Mouse (Mus musculus) B cell, adult 2 months (primary cell): ENCODE results near the gene Ifna7.
"Not testable (repeated sequence)": the region's sequence is repeated elsewhere in the genome, so short reads cannot be mapped to it uniquely, and the experiment has no call there.

Experiments
- DNase-seq, 2 experiments: peaks; one replicate each; pipeline ENCODE4 v3.0.0; 2022

Gene Ifna7

GRCm38 (mm10) chr4:88815928-88816327 is at the start of gene Ifna7:
Gene Ifna7, plus strand, starts transcription at chr4:88816228.
- DNase-seq = no peak

DNA sequence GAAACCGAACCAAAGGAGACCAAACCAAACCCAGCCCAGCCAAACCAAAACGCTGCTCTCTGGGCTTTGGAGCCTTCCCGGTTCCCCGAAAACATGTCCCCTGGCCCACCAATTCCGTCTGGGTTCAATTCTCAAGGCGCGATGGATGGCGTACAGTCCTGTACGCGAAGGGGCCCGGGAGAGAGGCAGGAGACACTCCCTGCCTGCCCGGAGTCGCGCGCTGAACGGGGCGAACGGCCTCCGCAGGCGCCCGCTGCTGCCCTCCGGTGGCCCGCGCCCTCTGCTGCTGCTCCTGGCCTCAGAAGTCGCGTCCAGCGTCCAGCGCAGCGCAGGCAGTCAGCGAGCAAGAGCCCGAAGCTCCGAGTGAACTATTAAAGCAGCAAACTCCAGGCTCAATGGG is 42.5 kb upstream of the Ifna7 start, which contains the start of gene Gm13290:
TSS of gene Gm13290 (plus strand) at position 301 of the 400 bp plus-strand sequence.
- not testable (repeated sequence) for DNase-seq

- DNase-seq = not testable (repeated sequence)
Measured at GRCm38 (mm10) chr4:88776622-88777021, 39.4 kb upstream of the Ifna7 start, which contains the start of gene Gm13289. Gene Gm13289, plus strand, starts transcription at chr4:88776922.

DNA sequence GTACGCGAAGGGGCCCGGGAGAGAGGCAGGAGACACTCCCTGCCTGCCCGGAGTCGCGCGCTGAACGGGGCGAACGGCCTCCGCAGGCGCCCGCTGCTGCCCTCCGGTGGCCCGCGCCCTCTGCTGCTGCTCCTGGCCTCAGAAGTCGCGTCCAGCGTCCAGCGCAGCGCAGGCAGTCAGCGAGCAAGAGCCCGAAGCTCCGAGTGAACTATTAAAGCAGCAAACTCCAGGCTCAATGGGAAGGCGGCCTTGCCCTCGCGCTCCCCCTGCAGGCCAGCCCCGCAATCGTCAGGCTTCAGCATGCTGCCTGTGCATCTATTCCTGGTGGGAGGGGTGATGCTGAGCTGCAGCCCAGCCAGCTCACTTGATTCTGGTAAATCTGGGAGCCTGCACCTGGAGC is 36.5 kb upstream of the Ifna7 start, which contains the start of gene Gm13272:
TSS of gene Gm13272 (plus strand) at position 301 of the 400 bp plus-strand sequence.
- not testable (repeated sequence) for DNase-seq

DNA sequence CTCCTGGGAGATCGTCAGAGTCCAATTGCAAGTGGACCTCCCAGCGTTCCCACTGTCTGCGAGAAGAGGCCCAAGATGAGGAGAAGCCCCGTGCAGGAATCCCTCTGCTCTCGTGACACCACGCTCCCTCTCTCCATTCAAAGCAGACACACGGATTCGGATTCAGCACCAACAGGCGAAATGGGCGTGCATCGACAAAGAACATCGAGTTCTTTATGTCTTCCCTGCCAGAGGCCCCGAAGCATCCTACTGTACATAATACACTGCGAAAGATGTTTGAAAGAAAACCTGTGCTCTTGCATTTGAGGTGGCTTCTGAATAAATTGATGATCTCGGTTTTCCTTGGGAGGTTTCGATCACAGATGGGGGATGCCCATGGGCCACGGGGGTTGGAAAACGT is 35.7 kb upstream of the Ifna7 start:
- DNase-seq = peak in 1 of 2 experiments; percentile 26

DNA sequence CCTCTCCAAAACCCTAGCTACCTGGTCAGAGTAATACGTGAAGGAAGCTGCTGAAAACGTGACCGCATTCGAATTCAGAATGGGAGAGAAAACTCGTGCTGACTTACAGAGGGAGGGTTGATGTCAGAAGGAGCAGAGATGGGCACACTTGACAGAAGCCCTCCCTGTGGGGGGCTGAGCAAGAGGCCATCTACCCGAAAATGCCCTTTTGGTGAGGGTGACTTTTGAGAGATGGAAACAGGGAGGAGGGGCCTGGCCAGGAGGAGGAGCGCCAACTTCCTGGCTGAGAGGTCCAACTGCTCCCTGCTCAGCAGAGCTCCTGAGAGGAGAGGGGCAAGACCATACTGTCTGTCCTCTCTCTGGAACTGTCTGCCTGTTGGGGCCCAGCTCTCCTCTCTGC is 34.2 kb upstream of the Ifna7 start, which contains the start of gene Ifnz:
TSS of gene Ifnz (plus strand) at position 301 of the 400 bp plus-strand sequence.
- not testable (repeated sequence) for DNase-seq

DNA sequence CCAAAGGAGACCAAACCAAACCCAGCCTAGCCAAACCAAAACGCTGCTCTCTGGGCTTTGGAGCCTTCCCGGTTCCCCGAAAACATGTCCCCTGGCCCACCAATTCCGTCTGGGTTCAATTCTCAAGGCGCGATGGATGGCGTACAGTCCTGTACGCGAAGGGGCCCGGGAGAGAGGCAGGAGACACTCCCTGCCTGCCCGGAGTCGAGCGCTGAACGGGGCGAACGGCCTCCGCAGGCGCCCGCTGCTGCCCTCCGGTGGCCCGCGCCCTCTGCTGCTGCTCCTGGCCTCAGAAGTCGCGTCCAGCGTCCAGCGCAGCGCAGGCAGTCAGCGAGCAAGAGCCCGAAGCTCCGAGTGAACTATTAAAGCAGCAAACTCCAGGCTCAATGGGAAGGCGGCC is 33.7 kb upstream of the Ifna7 start:
- DNase-seq = peak; percentile 11 to 19

DNA sequence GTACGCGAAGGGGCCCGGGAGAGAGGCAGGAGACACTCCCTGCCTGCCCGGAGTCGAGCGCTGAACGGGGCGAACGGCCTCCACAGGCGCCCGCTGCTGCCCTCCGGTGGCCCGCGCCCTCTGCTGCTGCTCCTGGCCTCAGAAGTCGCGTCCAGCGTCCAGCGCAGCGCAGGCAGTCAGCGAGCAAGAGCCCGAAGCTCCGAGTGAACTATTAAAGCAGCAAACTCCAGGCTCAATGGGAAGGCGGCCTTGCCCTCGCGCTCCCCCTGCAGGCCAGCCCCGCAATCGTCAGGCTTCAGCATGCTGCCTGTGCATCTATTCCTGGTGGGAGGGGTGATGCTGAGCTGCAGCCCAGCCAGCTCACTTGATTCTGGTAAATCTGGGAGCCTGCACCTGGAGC is 30.6 kb upstream of the Ifna7 start, which contains the start of gene Gm13276:
TSS of gene Gm13276 (plus strand) at position 301 of the 400 bp plus-strand sequence.
- DNase-seq = not testable (repeated sequence)

DNA sequence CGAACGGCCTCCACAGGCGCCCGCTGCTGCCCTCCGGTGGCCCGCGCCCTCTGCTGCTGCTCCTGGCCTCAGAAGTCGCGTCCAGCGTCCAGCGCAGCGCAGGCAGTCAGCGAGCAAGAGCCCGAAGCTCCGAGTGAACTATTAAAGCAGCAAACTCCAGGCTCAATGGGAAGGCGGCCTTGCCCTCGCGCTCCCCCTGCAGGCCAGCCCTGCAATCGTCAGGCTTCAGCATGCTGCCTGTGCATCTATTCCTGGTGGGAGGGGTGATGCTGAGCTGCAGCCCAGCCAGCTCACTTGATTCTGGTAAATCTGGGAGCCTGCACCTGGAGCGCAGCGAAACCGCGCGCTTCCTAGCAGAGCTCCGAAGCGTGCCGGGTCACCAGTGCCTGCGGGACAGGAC is 27.6 kb upstream of the Ifna7 start, which contains the start of gene Gm13277:
TSS of gene Gm13277 (plus strand) at position 231 of the 400 bp plus-strand sequence.
- peak; percentile 77 to 78 for DNase-seq

DNA sequence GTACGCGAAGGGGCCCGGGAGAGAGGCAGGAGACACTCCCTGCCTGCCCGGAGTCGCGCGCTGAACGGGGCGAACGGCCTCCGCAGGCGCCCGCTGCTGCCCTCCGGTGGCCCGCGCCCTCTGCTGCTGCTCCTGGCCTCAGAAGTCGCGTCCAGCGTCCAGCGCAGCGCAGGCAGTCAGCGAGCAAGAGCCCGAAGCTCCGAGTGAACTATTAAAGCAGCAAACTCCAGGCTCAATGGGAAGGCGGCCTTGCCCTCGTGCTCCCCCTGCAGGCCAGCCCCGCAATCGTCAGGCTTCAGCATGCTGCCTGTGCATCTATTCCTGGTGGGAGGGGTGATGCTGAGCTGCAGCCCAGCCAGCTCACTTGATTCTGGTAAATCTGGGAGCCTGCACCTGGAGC is 24.8 kb upstream of the Ifna7 start, which contains the start of gene Gm13278:
TSS of gene Gm13278 (plus strand) at position 301 of the 400 bp plus-strand sequence.
- not testable (repeated sequence) for DNase-seq

- DNase-seq = peak; percentile 78 to 85
Measured at GRCm38 (mm10) chr4:88793936-88794675, 21.9 kb upstream of the Ifna7 start, which contains the start of gene Gm13275. Gene Gm13275, plus strand, starts transcription at chr4:88794487.

GRCm38 (mm10) chr4:88797097-88797496 is 18.9 kb upstream of the Ifna7 start, which contains the start of gene Gm13279:
Gene Gm13279, plus strand, starts transcription at chr4:88797397.
- not testable (repeated sequence) for DNase-seq

DNA sequence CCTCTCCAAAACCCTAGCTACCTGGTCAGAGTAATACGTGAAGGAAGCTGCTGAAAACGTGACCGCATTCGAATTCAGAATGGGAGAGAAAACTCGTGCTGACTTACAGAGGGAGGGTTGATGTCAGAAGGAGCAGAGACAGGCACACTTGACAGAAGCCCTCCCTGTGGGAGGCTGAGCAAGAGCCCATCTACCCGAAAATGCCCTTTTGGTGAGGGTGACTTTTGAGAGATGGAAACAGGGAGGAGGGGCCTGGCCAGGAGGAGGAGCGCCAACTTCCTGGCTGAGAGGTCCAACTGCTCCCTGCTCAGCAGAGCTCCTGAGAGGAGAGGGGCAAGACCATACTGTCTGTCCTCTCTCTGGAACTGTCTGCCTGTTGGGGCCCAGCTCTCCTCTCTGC is 16.7 kb upstream of the Ifna7 start, which contains the start of gene Gm13285:
TSS of gene Gm13285 (plus strand) at position 301 of the 400 bp plus-strand sequence.
- not testable (repeated sequence) for DNase-seq

GRCm38 (mm10) chr4:88802954-88803353 is 13.1 kb upstream of the Ifna7 start, which contains the start of gene Gm13287:
Gene Gm13287, plus strand, starts transcription at chr4:88803254.
- DNase-seq = not testable (repeated sequence)

DNA sequence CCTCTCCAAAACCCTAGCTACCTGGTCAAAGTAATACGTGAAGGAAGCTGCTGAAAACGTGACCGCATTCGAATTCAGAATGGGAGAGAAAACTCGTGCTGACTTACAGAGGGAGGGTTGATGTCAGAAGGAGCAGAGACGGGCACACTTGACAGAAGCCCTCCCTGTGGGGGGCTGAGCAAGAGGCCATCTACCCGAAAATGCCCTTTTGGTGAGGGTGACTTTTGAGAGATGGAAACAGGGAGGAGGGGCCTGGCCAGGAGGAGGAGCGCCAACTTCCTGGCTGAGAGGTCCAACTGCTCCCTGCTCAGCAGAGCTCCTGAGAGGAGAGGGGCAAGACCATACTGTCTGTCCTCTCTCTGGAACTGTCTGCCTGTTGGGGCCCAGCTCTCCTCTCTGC is 10.8 kb upstream of the Ifna7 start, which contains the start of gene Gm13288:
TSS of gene Gm13288 (plus strand) at position 301 of the 400 bp plus-strand sequence.
- DNase-seq = not testable (repeated sequence)

- peak; percentile 15 to 29 for DNase-seq
Measured at GRCm38 (mm10) chr4:88805761-88806160, 10.3 kb upstream of the Ifna7 start.

- no peak for DNase-seq
Measured at GRCm38 (mm10) chr4:88819659-88820058, 3.6 kb downstream of the Ifna7 start, which contains the start of gene Ifna11. Gene Ifna11, plus strand, starts transcription at chr4:88819959.

DNA sequence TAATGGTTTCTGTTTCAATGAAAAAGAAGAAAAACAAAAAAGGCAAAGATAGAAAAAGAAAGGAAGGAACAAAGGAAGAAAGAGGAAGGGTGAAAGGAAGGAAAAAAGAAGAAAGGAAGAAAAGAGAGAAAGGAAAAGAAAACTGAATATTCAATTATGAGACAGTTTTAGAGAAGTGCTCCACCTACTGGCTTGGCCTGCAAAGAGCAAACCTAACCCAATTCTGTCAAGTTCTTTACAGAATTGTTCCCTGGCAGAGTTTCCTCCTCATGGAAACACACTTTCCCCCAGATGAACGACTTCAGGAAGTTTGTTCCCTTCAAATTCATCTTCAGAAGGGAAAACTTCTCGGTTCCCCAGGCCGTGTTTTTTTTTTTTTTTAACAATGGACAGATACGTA is 7.0 kb downstream of the Ifna7 start:
- peak; percentile 32 to 33 for DNase-seq

GRCm38 (mm10) chr4:88827116-88827515 is 11.1 kb downstream of the Ifna7 start, which contains the start of gene Ifna6:
Gene Ifna6, plus strand, starts transcription at chr4:88827416.
- DNase-seq = not testable (repeated sequence)

GRCm38 (mm10) chr4:88830523-88830922 is 14.5 kb downstream of the Ifna7 start:
- DNase-seq = peak; percentile 46 to 59

DNA sequence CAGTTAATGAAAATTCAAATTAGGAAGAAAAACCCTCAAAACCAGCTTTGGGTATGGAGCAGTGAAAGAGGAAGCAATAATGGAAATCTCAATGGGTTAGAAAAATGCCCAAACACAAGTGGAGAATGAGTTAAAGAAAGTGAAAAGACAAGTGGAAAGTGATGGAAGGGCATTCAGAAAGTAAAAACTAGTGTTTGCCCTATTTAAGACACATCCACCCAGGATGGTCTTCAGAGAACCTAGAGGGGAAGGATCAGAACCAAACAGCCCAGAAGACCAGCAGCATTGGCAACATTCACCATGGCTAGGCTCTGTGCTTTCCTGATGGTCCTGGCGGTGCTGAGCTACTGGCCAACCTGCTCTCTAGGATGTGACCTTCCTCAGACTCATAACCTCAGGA is 19.2 kb downstream of the Ifna7 start, which contains the start of gene Ifna5:
TSS of gene Ifna5 (plus strand) at position 301 of the 400 bp plus-strand sequence.
- not testable (repeated sequence) for DNase-seq

DNA sequence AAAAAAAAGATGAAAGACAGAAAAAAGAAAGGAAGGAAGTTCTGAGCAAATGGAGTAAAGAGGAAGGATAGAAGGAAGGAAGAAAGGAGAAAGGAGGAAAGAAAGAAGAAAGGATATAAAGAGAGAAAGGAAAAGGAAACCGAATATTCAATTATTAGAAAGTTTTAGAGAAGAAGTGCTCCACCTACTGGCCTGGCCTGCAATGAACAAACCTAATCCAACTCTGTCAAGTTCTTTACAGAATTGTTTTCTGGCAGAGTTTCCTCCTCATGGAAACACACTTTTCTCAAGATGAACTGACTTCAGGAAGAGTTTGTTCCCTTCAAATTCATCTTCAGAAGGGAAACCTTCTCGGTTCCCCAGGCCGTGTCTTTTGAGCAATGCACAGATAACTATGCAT is 22.8 kb downstream of the Ifna7 start:
- peak; percentile 42 to 53 for DNase-seq

DNA sequence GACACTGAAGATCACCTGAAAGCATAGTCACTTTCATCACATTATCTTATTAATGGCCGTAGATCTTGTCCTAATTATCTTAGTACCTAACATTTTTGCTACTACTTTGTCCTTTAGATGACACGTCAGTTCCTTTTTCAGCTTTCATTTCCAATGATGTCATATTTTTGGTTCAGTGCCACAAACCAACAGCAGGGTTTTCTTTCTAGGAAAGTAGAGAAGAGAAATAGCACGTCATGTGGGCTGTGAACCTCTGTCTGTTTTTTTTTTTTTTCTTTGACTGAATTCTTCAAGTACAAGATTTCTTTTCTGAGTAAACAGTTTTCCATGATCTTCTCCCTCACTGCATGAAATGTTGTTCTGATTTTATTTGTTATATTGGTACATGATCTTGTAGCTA is 24.0 kb downstream of the Ifna7 start:
- no peak for DNase-seq
